In the genomic region with DNA sequence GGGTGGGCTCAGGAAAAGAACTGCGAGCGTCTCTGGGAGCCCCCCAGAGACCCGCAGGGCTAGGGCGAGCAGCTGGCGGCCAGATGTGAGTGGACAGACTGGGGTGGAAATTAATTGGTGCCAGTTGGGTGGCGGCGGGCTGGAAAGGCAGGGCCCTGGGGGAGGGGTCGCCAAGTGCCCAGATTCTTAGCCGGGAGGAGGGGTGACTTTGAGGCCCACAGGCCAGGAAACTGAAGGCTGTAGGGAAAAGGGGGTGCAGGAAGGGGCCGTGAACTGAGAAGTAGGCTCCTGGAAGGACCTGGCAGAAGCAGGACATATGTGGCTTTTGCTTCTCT, we compare ENCODE assay signal across 9 mouse cellular contexts. TPM values are rescaled to one million over a fixed set of nuclear protein-coding genes. Genes with fewer than 3 reads are reported as not detected.
DNase-seq lines count a peak whose midpoint lies in the region; ATAC-seq and TF ChIP-seq lines count a peak whose summit lies in the region.
"Had no signal": no experiment of that assay in that cellular context is flagged by ENCODE, and none has a peak within 500 bp of the region (broad histone marks: within the 10 kb centered on the region; RNA-seq: fewer than 3 reads in every experiment).

No protein-coding gene starts in this region.

- under 1% methylated on average over 10 of the region's 10 CpGs for WGBS in kidney, embryonic 15.5 days
- WGBS in embryonic facial prominence, embryonic 10.5 days: 1% methylated on average over 10 of the region's 10 CpGs
- WGBS in hindbrain, embryonic 12.5 days: 0% methylated on average over 10 of the region's 10 CpGs
- WGBS in lung, postnatal 0 days: 2% methylated on average over 10 of the region's 10 CpGs

- H3K9ac ChIP-seq in kidney, embryonic 15.5 days: peak overlapping the region; percentile 48
- peak overlapping the region; percentile 44 for H3K9ac ChIP-seq in hindbrain, embryonic 12.5 days
- H3K9ac ChIP-seq in lung, postnatal 0 days (replicated peaks; ENCODE audit: low read depth): peak overlapping the region; percentile 76

- no peak for TF ChIP-seq CTCF in lung, postnatal 0 days (IDR thresholded peaks at IDR 0.05)

- H3K4me2 ChIP-seq in kidney, embryonic 15.5 days: peak overlapping the region; percentile 75
- H3K4me2 ChIP-seq in hindbrain, embryonic 12.5 days (replicated peaks): peak overlapping the region; percentile 56
- H3K4me2 ChIP-seq in lung, postnatal 0 days (replicated peaks; ENCODE audit: low read depth, low read length): peak overlapping the region; percentile 81

- no peak for DNase-seq in kidney, adult 8-10 months
- DNase-seq in embryonic facial prominence, embryonic 10.5 days (ENCODE audit: low spot score): peak; percentile 96
- peak; percentile 41 for DNase-seq in lung, postnatal 0 days (ENCODE audit: low spot score)
- DNase-seq in yolk sac, embryonic 10.5 days (ENCODE audit: low spot score): peak; percentile 66
- DNase-seq in cerebellum, adult 11-12 months: no peak
- DNase-seq in adipocyte (ENCODE audit: low spot score): no peak

- H3K9me3 ChIP-seq in kidney, embryonic 15.5 days (replicated peaks): no peaks in the 10 kb centered on the region
- H3K9me3 ChIP-seq in embryonic facial prominence, embryonic 10.5 days: no peaks in the 10 kb centered on the region
- H3K9me3 ChIP-seq in hindbrain, embryonic 12.5 days (replicated peaks): no peaks in the 10 kb centered on the region
- H3K9me3 ChIP-seq in lung, postnatal 0 days (ENCODE audit: low read length): no peaks in the 10 kb centered on the region

- H3K36me3 ChIP-seq in kidney, embryonic 15.5 days: no peaks in the 10 kb centered on the region
- no peaks in the 10 kb centered on the region for H3K36me3 ChIP-seq in embryonic facial prominence, embryonic 10.5 days (replicated peaks)
- H3K36me3 ChIP-seq in hindbrain, embryonic 12.5 days: no peaks in the 10 kb centered on the region
- no peaks in the 10 kb centered on the region for H3K36me3 ChIP-seq in lung, postnatal 0 days (ENCODE audit: insufficient read depth, low read length)

- no peak for ATAC-seq in kidney, embryonic 15.5 days (replicated peaks; ENCODE audit: low FRiP score)
- ATAC-seq in hindbrain, embryonic 12.5 days (ENCODE audit: low FRiP score): peak; percentile 29; the same call in 1 of the 2 replicates
- ATAC-seq in lung, postnatal 0 days: no peak

- no peak for TF ChIP-seq EP300 in lung, postnatal 0 days (IDR thresholded peaks at IDR 0.05)

- H3K27ac ChIP-seq in kidney, embryonic 15.5 days: peak overlapping the region; percentile 97
- peak overlapping the region; percentile 97 for H3K27ac ChIP-seq in embryonic facial prominence, embryonic 10.5 days (replicated peaks)
- peak overlapping the region; percentile 89 for H3K27ac ChIP-seq in hindbrain, embryonic 12.5 days
- H3K27ac ChIP-seq in lung, postnatal 0 days (ENCODE audit: low read length): peak overlapping the region; percentile 97
- H3K27ac ChIP-seq: macrophage had no signal

- H3K4me1 ChIP-seq in kidney, embryonic 15.5 days: peaks cover 70% of the 10 kb centered on the region
- H3K4me1 ChIP-seq in embryonic facial prominence, embryonic 10.5 days: peaks cover 77% of the 10 kb centered on the region
- H3K4me1 ChIP-seq in hindbrain, embryonic 12.5 days: peaks cover 42% of the 10 kb centered on the region
- peaks cover 32% of the 10 kb centered on the region for H3K4me1 ChIP-seq in lung, postnatal 0 days (ENCODE audit: insufficient read depth, low read depth, low read length)

- peak overlapping the region; percentile 48 for H3K4me3 ChIP-seq in kidney, embryonic 15.5 days (replicated peaks)
- H3K4me3 ChIP-seq in embryonic facial prominence, embryonic 10.5 days: peak overlapping the region; percentile 59
- peak overlapping the region; percentile 27 for H3K4me3 ChIP-seq in hindbrain, embryonic 12.5 days
- peak overlapping the region; percentile 44 for H3K4me3 ChIP-seq in lung, postnatal 0 days (ENCODE audit: low read depth, low read length)

- H3K27me3 ChIP-seq in kidney, embryonic 15.5 days: no peaks in the 10 kb centered on the region
- no peaks in the 10 kb centered on the region for H3K27me3 ChIP-seq in embryonic facial prominence, embryonic 10.5 days (replicated peaks; ENCODE audit: low read depth, poor library complexity, severe bottlenecking)
- no peaks in the 10 kb centered on the region for H3K27me3 ChIP-seq in hindbrain, embryonic 12.5 days
- H3K27me3 ChIP-seq in lung, postnatal 0 days (replicated peaks; ENCODE audit: insufficient read depth, low read length): no peaks in the 10 kb centered on the region

RNA-seq across cellular contexts. Expression of gene Ier2, which starts 6.5 kb away (rescaled TPM):
- polyA plus RNA-seq in kidney, embryonic 15.5 days (2015; fragmentation: Nextera tagmentation; extraction: Ambion mirVana): 73.4 and 80.3 TPM in 2 replicates
- polyA plus RNA-seq in embryonic facial prominence, embryonic 10.5 days (2016; fragmentation: Nextera tagmentation; extraction: Ambion mirVana): 140 and 148 TPM in 2 replicates
- 62.5 and 64.8 TPM in 2 replicates for polyA plus RNA-seq in hindbrain, embryonic 12.5 days (2016; fragmentation: Nextera tagmentation; extraction: Ambion mirVana)
- polyA plus RNA-seq in lung, postnatal 0 days (2015; fragmentation: Nextera tagmentation; extraction: Ambion mirVana): 113 and 140 TPM in 2 replicates

RNA-seq across cellular contexts. Expression of gene Trmt1, which starts 29.9 kb away (rescaled TPM):
- polyA plus RNA-seq in kidney, embryonic 15.5 days (2015; fragmentation: Nextera tagmentation; extraction: Ambion mirVana): 68.7 and 73.8 TPM in 2 replicates
- 69.1 and 71.2 TPM in 2 replicates for polyA plus RNA-seq in embryonic facial prominence, embryonic 10.5 days (2016; fragmentation: Nextera tagmentation; extraction: Ambion mirVana)
- polyA plus RNA-seq in hindbrain, embryonic 12.5 days (2016; fragmentation: Nextera tagmentation; extraction: Ambion mirVana): 51.2 and 55.9 TPM in 2 replicates
- polyA plus RNA-seq in lung, postnatal 0 days (2015; fragmentation: Nextera tagmentation; extraction: Ambion mirVana): 38.4 and 43.4 TPM in 2 replicates

RNA-seq across cellular contexts. Expression of gene Nacc1, which starts 31.5 kb away (rescaled TPM):
- polyA plus RNA-seq in kidney, embryonic 15.5 days (2015; fragmentation: Nextera tagmentation; extraction: Ambion mirVana): 23.9 and 25.6 TPM in 2 replicates
- 30.4 and 30.8 TPM in 2 replicates for polyA plus RNA-seq in embryonic facial prominence, embryonic 10.5 days (2016; fragmentation: Nextera tagmentation; extraction: Ambion mirVana)
- polyA plus RNA-seq in hindbrain, embryonic 12.5 days (2016; fragmentation: Nextera tagmentation; extraction: Ambion mirVana): 20.9 and 21.3 TPM in 2 replicates
- 7.1 and 7.4 TPM in 2 replicates for polyA plus RNA-seq in lung, postnatal 0 days (2015; fragmentation: Nextera tagmentation; extraction: Ambion mirVana)

RNA-seq across cellular contexts. Expression of gene Lyl1, which starts 45.1 kb away (rescaled TPM):
- polyA plus RNA-seq in kidney, embryonic 15.5 days (2015; fragmentation: Nextera tagmentation; extraction: Ambion mirVana): 7.6 and 7.8 TPM in 2 replicates
- polyA plus RNA-seq in embryonic facial prominence, embryonic 10.5 days (2016; fragmentation: Nextera tagmentation; extraction: Ambion mirVana): 4.3 and 5.5 TPM in 2 replicates
- 4.6 and 4.9 TPM in 2 replicates for polyA plus RNA-seq in hindbrain, embryonic 12.5 days (2016; fragmentation: Nextera tagmentation; extraction: Ambion mirVana)
- polyA plus RNA-seq in lung, postnatal 0 days (2015; fragmentation: Nextera tagmentation; extraction: Ambion mirVana): 11.6 and 13.9 TPM in 2 replicates

Comparison
In these comparisons a context has a peak if more than half of its experiments do, and no peak if none do; other contexts are left out.
1. DNase-seq: peak in embryonic facial prominence, embryonic 10.5 days (single experiment), lung, postnatal 0 days (single experiment) and yolk sac, embryonic 10.5 days (single experiment); none in kidney, adult 8-10 months (0 of 2), cerebellum, adult 11-12 months (single experiment) and adipocyte (single experiment).
2. Peak in every context shown above with its lines, with median percentiles within 50 percentile points of each other: H3K27ac ChIP-seq, H3K4me2 ChIP-seq, H3K4me3 ChIP-seq and H3K9ac ChIP-seq.